Mouse (Mus musculus): ENCODE results near the gene Ankle1. TPM values are rescaled to one million over a fixed set of nuclear protein-coding genes. Genes with fewer than 3 reads are reported as not detected.

The Ankle1 gene
- polyA plus RNA-seq, 1 experiment from 2014 or later, result 16.3 TPM

- H3K4me2 ChIP-seq, result no peak overlapping the region
- no peak overlapping the region for H3K27ac ChIP-seq (ENCODE audit: low read depth, low read length)
- no peak overlapping the region for H3K9ac ChIP-seq (ENCODE audit: low read length)
- H3K4me3 ChIP-seq (ENCODE audit: low read depth, low read length), result no peak overlapping the region
- no peaks in the 10 kb centered on the region for H3K36me3 ChIP-seq (ENCODE audit: control insufficient read depth, insufficient read depth, low read length)
- ATAC-seq (ENCODE audit: low FRiP score) (no peak), DNase-seq (ENCODE audit: low spot score, missing footprints) (peak; percentile 93)
- no peaks in the 10 kb centered on the region for H3K4me1 ChIP-seq (ENCODE audit: control insufficient read depth, insufficient read depth, low read length)
- peaks cover 2% of the 10 kb centered on the region; the same call in 1 of the 2 replicates for H3K27me3 ChIP-seq (ENCODE audit: control insufficient read depth, insufficient read depth, low read length)
- under 1% methylated on average over 7 of the region's 7 CpGs for WGBS
- no peaks in the 10 kb centered on the region for H3K9me3 ChIP-seq (ENCODE audit: control insufficient read depth, low read length)
Observed at GRCm38 (mm10) chr8:71441404-71441803, 35.6 kb downstream of the Ankle1 start.

- DNase-seq (ENCODE audit: low spot score, missing footprints) (no peak), ATAC-seq (ENCODE audit: low FRiP score) (no peak)
- WGBS, result 86% methylated on average over 7 of the region's 7 CpGs
- Histone ChIP-seq H3K4me1 (ENCODE audit: control insufficient read depth, insufficient read depth, low read length) (no peaks in the 10 kb centered on the region), H3K27ac (ENCODE audit: low read depth, low read length) (no peak overlapping the region), H3K9ac (ENCODE audit: low read length) (no peak overlapping the region), H3K36me3 (ENCODE audit: control insufficient read depth, insufficient read depth, low read length) (no peaks in the 10 kb centered on the region), H3K9me3 (ENCODE audit: control insufficient read depth, low read length) (no peaks in the 10 kb centered on the region), H3K4me3 (ENCODE audit: low read depth, low read length) (no peak overlapping the region), H3K27me3 (ENCODE audit: control insufficient read depth, insufficient read depth, low read length) (peaks cover 2% of the 10 kb centered on the region; the same call in 1 of the 2 replicates), H3K4me2 (no peak overlapping the region)
Observed at GRCm38 (mm10) chr8:71445096-71445495, 39.3 kb downstream of the Ankle1 start.

- Histone ChIP-seq H3K27ac (ENCODE audit: low read depth, low read length) (no peak overlapping the region), H3K4me1 (ENCODE audit: control insufficient read depth, insufficient read depth, low read length) (no peaks in the 10 kb centered on the region), H3K4me2 (no peak overlapping the region), H3K9ac (ENCODE audit: low read length) (no peak overlapping the region), H3K4me3 (ENCODE audit: low read depth, low read length) (no peak overlapping the region), H3K27me3 (ENCODE audit: control insufficient read depth, insufficient read depth, low read length) (no peaks in the 10 kb centered on the region), H3K9me3 (ENCODE audit: control insufficient read depth, low read length) (no peaks in the 10 kb centered on the region), H3K36me3 (ENCODE audit: control insufficient read depth, insufficient read depth, low read length) (no peaks in the 10 kb centered on the region)
- no peak for DNase-seq (ENCODE audit: low spot score, missing footprints)
- WGBS, result 70% methylated on average over 4 of the region's 4 CpGs
- ATAC-seq (ENCODE audit: low FRiP score), result no peak
Observed at GRCm38 (mm10) chr8:71451337-71451736, 45.5 kb downstream of the Ankle1 start.

GRCm38 (mm10) chr8:71451777-71452176 lies 46.0 kb downstream of the Ankle1 start:
- H3K36me3 ChIP-seq (ENCODE audit: control insufficient read depth, insufficient read depth, low read length), result no peaks in the 10 kb centered on the region
- WGBS, result 54% methylated on average over 11 of the region's 11 CpGs
- H3K9ac ChIP-seq (ENCODE audit: low read length), result no peak overlapping the region
- no peaks in the 10 kb centered on the region for H3K27me3 ChIP-seq (ENCODE audit: control insufficient read depth, insufficient read depth, low read length)
- no peak overlapping the region for H3K4me2 ChIP-seq
- no peaks in the 10 kb centered on the region for H3K9me3 ChIP-seq (ENCODE audit: control insufficient read depth, low read length)
- no peak for ATAC-seq (ENCODE audit: low FRiP score)
- H3K4me1 ChIP-seq (ENCODE audit: control insufficient read depth, insufficient read depth, low read length), result no peaks in the 10 kb centered on the region
- H3K27ac ChIP-seq (ENCODE audit: low read depth, low read length), result no peak overlapping the region
- DNase-seq (ENCODE audit: low spot score, missing footprints), result no peak
- no peak overlapping the region for H3K4me3 ChIP-seq (ENCODE audit: low read depth, low read length)

GRCm38 (mm10) chr8:71452669-71453068 lies 46.9 kb downstream of the Ankle1 start:
- no peaks in the 10 kb centered on the region for H3K36me3 ChIP-seq (ENCODE audit: control insufficient read depth, insufficient read depth, low read length)
- DNase-seq (ENCODE audit: low spot score, missing footprints), result no peak
- no peaks in the 10 kb centered on the region for H3K27me3 ChIP-seq (ENCODE audit: control insufficient read depth, insufficient read depth, low read length)
- WGBS, result 93% methylated on average over 2 of the region's 2 CpGs
- H3K27ac ChIP-seq (ENCODE audit: low read depth, low read length), result no peak overlapping the region
- no peaks in the 10 kb centered on the region for H3K4me1 ChIP-seq (ENCODE audit: control insufficient read depth, insufficient read depth, low read length)
- H3K4me3 ChIP-seq (ENCODE audit: low read depth, low read length), result no peak overlapping the region
- ATAC-seq (ENCODE audit: low FRiP score), result no peak
- no peak overlapping the region for H3K9ac ChIP-seq (ENCODE audit: low read length)
- H3K9me3 ChIP-seq (ENCODE audit: control insufficient read depth, low read length), result no peaks in the 10 kb centered on the region
- H3K4me2 ChIP-seq, result no peak overlapping the region

GRCm38 (mm10) chr8:71454668-71455067 lies 48.9 kb downstream of the Ankle1 start:
- no peak for ATAC-seq (ENCODE audit: low FRiP score)
- Histone ChIP-seq H3K9me3 (ENCODE audit: control insufficient read depth, low read length) (no peaks in the 10 kb centered on the region), H3K4me1 (ENCODE audit: control insufficient read depth, insufficient read depth, low read length) (no peaks in the 10 kb centered on the region), H3K36me3 (ENCODE audit: control insufficient read depth, insufficient read depth, low read length) (peaks cover 2% of the 10 kb centered on the region; the same call in 1 of the 2 replicates), H3K27me3 (ENCODE audit: control insufficient read depth, insufficient read depth, low read length) (no peaks in the 10 kb centered on the region), H3K4me2 (no peak overlapping the region), H3K27ac (ENCODE audit: low read depth, low read length) (no peak overlapping the region), H3K4me3 (ENCODE audit: low read depth, low read length) (no peak overlapping the region), H3K9ac (ENCODE audit: low read length) (no peak overlapping the region)
- 74% methylated on average over 8 of the region's 8 CpGs for WGBS
- DNase-seq (ENCODE audit: low spot score, missing footprints), result no peak

- Histone ChIP-seq H3K27ac (ENCODE audit: low read depth, low read length) (no peak overlapping the region), H3K9ac (ENCODE audit: low read length) (no peak overlapping the region), H3K4me1 (ENCODE audit: control insufficient read depth, insufficient read depth, low read length) (peaks cover 3% of the 10 kb centered on the region; the same call in 1 of the 2 replicates), H3K9me3 (ENCODE audit: control insufficient read depth, low read length) (no peaks in the 10 kb centered on the region), H3K36me3 (ENCODE audit: control insufficient read depth, insufficient read depth, low read length) (peaks cover 2% of the 10 kb centered on the region; the same call in 1 of the 2 replicates), H3K4me2 (no peak overlapping the region), H3K27me3 (ENCODE audit: control insufficient read depth, insufficient read depth, low read length) (no peaks in the 10 kb centered on the region), H3K4me3 (ENCODE audit: low read depth, low read length) (no peak overlapping the region)
- ATAC-seq (ENCODE audit: low FRiP score) (peak; percentile 48; the same call in 1 of the 2 replicates), DNase-seq (ENCODE audit: low spot score, missing footprints) (no peak)
- WGBS, result 31% methylated on average over 22 of the region's 22 CpGs
Observed at GRCm38 (mm10) chr8:71456906-71457305, 51.1 kb downstream of the Ankle1 start.

GRCm38 (mm10) chr8:71457659-71458270 lies 52.0 kb downstream of the Ankle1 start:
- peak; percentile 10 for DNase-seq (ENCODE audit: low spot score, missing footprints)

More at GRCm38 (mm10) chr8:71457659-71458270, 52.0 kb downstream of the Ankle1 start:
- Histone ChIP-seq H3K36me3 (ENCODE audit: control insufficient read depth, insufficient read depth, low read length) (peaks cover 2% of the 10 kb centered on the region; the same call in 1 of the 2 replicates), H3K4me3 (ENCODE audit: low read depth, low read length) (no peak overlapping the region), H3K27me3 (ENCODE audit: control insufficient read depth, insufficient read depth, low read length) (no peaks in the 10 kb centered on the region), H3K27ac (ENCODE audit: low read depth, low read length) (no peak overlapping the region), H3K4me2 (no peak overlapping the region), H3K4me1 (ENCODE audit: control insufficient read depth, insufficient read depth, low read length) (peaks cover 9% of the 10 kb centered on the region; the same call in 1 of the 2 replicates), H3K9me3 (ENCODE audit: control insufficient read depth, low read length) (no peaks in the 10 kb centered on the region), H3K9ac (ENCODE audit: low read length) (no peak overlapping the region)
- no peak for ATAC-seq (ENCODE audit: low FRiP score)
- WGBS, result 84% methylated on average over 20 of the region's 20 CpGs
